Mouse (Mus musculus) C2C12 (cell line): ENCODE results near the gene Olfr1497.

Source experiments
- CEBPB ChIP-seq: IDR thresholded peaks from one replicate; pipeline ENCODE4 v1.6.1; 2011; ENCODE audit warnings: low read depth, mild to moderate bottlenecking, control low read depth, moderate library complexity
- CTCF ChIP-seq: IDR thresholded peaks from one replicate; pipeline ENCODE4 v1.5.1; 2011; ENCODE audit not compliant: control insufficient read depth, insufficient read depth, insufficient read length
- FOSL1 ChIP-seq: IDR thresholded peaks from one replicate; pipeline ENCODE4 v1.8.0; 2011; ENCODE audit warnings: mild to moderate bottlenecking, low read length; ENCODE audit not compliant: poor library complexity, insufficient read depth, severe bottlenecking
- MAX ChIP-seq: IDR thresholded peaks from one replicate; pipeline ENCODE4 v1.6.1; 2011; ENCODE audit warnings: mild to moderate bottlenecking, control low read depth
- MYOD1 ChIP-seq: IDR thresholded peaks from one replicate; pipeline ENCODE4 v1.6.1; 2011; ENCODE audit warnings: low read depth; ENCODE audit not compliant: control insufficient read depth, insufficient read length
- MYOG ChIP-seq: IDR thresholded peaks from one replicate; pipeline ENCODE4 v1.6.1; 2011; ENCODE audit not compliant: control insufficient read depth, insufficient read length; ENCODE audit errors: extremely low read depth
- USF1 ChIP-seq: IDR thresholded peaks from one replicate; pipeline ENCODE4 v1.6.1; 2011; ENCODE audit warnings: low read depth, mild to moderate bottlenecking, control low read depth, moderate library complexity

DNA sequence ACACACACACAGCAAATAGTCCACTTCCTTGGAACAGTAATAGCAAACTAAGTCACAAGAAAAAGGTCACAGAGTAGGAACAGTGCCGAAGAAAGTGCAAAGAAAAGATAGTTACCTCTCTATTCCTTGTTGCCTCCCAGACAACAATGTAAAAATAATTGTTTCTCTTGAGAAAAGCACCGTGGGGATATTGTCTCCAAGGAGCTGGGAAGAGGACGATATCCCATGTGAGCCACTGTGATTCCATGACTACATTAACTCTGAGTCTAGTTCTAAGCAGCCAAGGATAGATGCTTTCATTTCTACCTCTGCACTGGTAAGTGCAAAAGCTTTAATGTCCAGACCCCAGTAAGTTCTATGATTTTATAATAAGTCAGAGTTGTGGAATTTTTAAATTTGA, 33.7 kb downstream of the Olfr1497 start, which contains the start of gene Olfr1495:
- TF ChIP-seq CTCF (no peak), MAX (no peak), MYOD1 (no peak), USF1 (no peak), MYOG (no peak), CEBPB (no peak), FOSL1 (no peak)
